Mouse (Mus musculus) thymus, postnatal 25 days (tissue): ENCODE measurements at regions not wholly inside any gene's neighbourhood (a gene's known extent, or its start where the extent isn't known, plus 50 kb on each side); places are given as distances from the start of the nearest gene placed in this dataset.

ENCODE experiments used
- DNase-seq: peaks from one replicate; pipeline ENCODE4 v3.0.0; 2022

GRCm38 (mm10) chr13:15802043-15802795 lies 209.4 kb upstream of the Inhba start:
- DNase-seq: no peak

- DNase-seq: no peak
Measured at GRCm38 (mm10) chr13:15803965-15804364, 207.7 kb upstream of the Inhba start.

DNA sequence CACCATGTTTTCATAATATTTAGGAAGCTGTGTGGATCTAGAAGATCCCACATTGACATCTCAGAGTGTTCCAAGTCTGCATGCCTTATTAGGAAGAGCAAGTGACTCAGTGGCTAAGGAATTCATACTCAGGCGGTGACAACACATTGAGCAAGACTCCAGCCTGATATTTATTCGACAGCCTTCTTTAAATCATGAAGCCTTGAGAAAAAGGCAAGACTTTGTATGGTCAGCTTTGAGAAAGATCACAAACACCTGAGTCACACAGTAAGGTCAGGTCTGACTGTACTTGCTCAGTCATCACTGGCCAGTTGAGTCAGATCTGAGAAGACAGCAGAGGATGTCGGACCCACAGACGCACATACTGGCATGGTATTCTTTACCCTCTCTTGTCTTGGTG lies 204.7 kb upstream of the Inhba start:
- DNase-seq: no peak

GRCm38 (mm10) chr13:15822261-15822850 lies 189.3 kb upstream of the Inhba start:
- no peak for DNase-seq

DNA sequence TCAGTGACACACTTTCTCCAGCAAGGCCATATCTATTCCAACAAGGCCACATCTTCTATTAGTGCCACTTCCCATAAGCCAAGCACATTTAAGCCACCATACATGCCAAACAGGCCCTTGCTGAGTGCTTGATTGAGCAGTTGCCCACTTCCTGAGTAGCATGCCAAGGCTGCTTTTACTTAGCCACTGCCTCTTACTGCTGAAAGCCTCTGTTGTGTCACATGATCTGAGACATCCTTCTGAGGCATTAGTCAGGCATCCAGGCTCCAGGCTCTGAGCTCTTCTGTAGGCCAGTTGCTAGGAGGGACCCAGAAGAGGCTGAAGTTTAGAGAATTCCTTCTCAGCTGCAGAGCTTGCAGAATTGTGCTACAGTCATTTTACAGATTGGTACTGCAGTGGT lies 165.8 kb upstream of the Inhba start:
- peak; percentile 29 for DNase-seq

DNA sequence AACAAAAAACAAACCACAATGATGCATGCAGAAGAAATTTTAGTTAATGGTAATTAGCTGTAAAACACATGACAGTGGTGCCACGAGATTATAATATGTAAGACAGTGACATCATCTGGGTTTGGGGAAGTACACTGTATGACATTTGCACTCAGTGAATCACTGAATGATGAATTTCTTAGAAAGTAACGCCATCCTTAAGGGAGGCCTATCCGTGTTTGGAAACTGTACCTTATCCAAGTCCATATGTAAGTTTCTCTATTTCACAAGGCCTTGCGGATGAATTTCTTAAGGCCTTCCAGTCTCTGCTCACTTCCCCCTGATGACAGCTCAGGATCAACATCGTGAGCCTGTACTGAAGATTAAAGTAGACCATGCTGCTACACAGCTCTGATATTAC lies 163.6 kb upstream of the Inhba start:
- no peak for DNase-seq

- no peak for DNase-seq
Measured at GRCm38 (mm10) chr13:15849129-15849528, 162.5 kb upstream of the Inhba start.

GRCm38 (mm10) chr13:15850358-15850757 lies 161.3 kb upstream of the Inhba start:
- DNase-seq: no peak

DNA sequence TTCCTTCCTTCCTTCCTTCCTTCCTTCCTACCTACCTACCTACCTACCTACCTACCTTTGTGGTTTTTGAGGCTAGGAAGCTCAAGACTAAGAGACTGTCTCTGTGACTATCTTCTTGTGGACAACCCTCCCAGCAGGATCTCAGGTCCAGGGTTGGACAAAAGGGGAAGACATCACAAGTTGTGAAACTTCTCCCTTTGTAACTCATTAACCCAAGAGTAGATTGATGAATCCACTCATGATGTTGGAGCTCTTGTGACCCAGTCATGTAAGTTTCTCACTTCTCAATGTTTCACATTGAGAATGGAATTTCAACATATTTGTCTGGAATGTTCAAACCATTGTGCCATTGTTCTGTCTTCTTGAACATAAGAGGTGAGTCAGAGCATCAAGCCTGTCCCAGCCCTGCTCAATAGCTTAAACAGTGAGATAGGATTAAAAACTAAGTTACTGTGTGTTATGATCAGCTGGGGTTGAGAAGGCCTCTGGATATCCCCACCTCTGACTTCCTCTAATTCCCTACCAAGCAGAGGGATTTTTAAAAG lies 158.6 kb upstream of the Inhba start:
- DNase-seq: no peak

DNA sequence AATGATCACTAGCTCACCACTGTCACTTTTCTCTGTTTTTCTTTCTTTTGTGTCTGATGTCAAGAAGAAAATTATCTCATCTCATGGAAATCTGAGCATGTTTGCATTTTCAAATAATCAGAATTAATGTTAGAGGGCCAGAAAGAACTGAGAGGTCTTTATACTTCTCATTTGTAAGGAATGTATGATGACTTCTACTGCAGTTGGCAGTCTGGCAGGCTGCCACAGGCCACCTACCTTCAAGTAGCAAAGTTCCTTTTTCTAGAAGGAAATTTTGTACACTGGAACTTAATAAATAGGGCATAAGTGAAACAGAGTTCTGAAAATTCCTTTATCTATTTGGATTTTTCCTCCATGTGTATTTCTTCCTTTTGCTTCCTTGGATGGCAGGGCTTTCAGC lies 148.7 kb upstream of the Inhba start:
- DNase-seq: no peak

DNA sequence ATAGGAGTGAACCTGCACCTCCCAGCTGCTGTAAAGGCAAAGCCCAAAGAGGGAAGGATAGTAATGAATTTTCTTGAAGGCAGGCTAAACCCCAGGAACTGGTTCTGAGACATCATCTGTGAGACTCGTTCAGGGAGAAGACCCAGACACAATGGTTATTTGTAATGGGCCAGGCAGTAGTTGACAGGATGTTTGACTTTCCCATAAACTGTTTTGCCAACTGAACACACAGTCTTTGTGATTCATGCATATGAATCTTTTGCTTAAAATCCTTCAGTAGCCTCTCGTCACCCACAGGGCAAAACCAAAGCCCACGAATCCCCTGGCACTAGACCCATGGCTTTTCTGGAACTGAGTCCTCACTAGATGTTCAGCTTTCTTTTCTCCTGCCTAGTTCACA lies 148.3 kb upstream of the Inhba start:
- DNase-seq: no peak

GRCm38 (mm10) chr13:15867046-15867561 lies 144.5 kb upstream of the Inhba start:
- DNase-seq: no peak

GRCm38 (mm10) chr13:15877606-15878005 lies 134.0 kb upstream of the Inhba start:
- no peak for DNase-seq

DNA sequence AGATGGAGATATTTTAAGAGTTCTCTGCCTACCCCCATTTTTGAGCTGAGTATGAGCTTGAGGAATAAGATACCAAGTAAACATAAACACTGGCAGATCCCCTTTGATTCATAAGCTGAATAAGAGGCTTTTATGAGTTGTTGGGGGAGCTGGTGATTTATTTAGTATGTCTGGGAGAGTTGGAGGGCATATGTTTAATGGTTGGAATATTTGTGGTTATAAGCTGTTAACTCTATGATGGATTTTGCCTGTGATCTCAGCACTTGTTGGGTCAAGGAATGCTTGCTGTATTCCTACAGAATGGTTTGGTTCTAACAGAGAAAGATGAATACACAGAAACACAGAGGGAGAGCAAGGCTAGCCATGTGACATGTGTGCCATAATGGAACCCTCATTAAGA lies 132.1 kb upstream of the Inhba start:
- no peak for DNase-seq

DNA sequence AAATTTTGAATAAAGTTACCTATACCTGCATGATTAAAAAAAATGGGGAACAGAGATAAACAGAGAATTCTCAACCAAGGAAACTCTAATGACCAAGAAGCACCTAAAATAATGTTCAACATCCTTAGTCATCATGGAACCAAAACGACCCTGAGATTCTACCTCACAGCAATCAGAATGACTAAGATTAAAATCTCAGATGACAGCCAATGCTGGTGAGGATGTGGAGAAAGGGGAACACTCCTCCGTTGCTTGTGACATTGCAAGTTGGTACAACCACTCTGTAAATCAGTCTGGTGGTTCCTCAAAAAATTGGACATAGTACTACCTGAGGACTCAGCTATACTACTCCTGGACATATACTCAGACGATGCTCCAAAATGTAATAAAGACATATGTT lies 120.9 kb upstream of the Inhba start:
- no peak for DNase-seq

DNA sequence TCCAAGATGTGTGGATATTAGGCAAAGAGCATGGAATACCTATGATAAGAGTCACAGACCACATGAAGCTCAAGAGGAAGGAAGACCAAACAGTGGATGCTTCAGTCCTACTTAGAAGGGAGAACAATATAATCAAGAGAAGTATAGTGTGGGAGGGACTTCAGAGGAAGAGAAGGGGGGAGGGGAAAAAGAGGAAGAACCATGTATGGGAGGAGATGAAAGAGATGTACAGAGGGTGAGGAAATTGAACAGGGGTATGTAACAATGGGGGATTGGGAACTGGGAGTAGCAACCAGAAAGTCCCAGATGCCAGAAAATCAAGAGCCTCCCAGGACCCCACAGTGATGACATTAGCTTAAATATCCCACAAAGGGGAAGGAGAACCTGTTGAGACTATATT lies 120.2 kb upstream of the Inhba start:
- no peak for DNase-seq

DNA sequence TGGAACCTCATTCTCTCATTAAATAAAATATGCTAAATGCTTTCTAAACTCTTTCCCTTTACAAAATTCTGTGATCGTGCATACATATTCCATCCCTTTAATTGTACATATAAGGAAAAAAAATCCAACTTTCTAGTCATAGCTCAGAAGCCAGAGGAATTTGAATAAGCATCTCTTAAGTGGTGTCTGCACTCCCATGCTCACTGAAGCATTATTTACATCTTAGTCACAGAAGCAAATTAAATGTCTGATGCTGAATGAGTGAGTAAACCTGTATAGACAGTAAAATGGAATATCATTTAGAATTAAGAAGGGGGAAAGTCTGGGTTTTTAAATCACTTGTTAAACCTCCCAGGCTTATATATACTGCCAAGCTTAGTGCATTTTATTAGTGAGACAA lies 113.5 kb upstream of the Inhba start:
- no peak for DNase-seq

GRCm38 (mm10) chr13:15901710-15902675 lies 109.7 kb upstream of the Inhba start:
- no peak for DNase-seq

DNA sequence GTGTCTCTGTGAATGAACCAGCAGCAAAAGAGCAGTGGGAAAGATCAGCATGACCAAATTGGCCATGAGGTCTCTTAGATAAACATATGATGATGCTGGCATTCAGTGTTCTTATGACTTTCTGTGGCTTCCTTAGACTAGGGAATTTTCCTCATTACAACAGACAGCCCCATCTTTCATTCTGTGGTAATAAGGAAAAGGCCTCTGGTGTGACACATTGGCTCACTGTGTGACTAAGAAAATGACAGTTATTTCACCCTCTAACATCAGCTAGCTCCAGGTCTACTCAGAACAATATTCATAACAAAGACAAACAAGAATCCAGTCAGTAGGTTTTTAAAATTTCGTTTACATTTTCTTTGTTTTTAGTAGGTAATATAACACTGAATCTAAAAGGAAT lies 103.8 kb upstream of the Inhba start:
- no peak for DNase-seq

GRCm38 (mm10) chr13:15910578-15910977 lies 101.1 kb upstream of the Inhba start:
- no peak for DNase-seq

GRCm38 (mm10) chr13:15911263-15911662 lies 100.4 kb upstream of the Inhba start:
- DNase-seq: no peak

GRCm38 (mm10) chr13:15914270-15914669 lies 97.4 kb upstream of the Inhba start:
- DNase-seq: no peak

DNA sequence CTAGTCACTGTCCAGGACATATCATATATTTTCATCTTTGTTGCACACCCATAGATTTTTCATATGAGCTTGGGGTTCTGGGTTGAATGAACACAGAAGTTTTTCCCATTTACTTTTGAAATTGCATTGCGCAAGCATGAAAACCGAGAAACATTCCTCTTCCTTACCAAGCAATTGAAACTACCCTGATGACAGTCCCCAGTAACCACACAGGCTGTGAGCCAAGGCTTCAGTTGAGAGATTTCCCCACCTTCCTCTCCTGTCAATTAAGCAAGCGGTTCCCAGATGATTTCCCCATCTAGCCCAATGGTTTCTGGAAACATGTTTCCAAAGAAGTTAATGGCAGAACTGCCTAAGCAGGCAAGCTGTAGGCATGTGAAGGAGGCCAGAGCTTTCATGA lies 81.8 kb upstream of the Inhba start:
- no peak for DNase-seq
